Mouse (Mus musculus): ENCODE results near the gene Cacna2d2. TPM values are rescaled to one million over a fixed set of nuclear protein-coding genes. Genes with fewer than 3 reads are reported as not detected.

Cacna2d2 gene
- 0.16 and 0.81 TPM in 2 replicates for polyA plus RNA-seq (2012; rRNA removed; ENCODE audit: low replicate concordance)

DNA sequence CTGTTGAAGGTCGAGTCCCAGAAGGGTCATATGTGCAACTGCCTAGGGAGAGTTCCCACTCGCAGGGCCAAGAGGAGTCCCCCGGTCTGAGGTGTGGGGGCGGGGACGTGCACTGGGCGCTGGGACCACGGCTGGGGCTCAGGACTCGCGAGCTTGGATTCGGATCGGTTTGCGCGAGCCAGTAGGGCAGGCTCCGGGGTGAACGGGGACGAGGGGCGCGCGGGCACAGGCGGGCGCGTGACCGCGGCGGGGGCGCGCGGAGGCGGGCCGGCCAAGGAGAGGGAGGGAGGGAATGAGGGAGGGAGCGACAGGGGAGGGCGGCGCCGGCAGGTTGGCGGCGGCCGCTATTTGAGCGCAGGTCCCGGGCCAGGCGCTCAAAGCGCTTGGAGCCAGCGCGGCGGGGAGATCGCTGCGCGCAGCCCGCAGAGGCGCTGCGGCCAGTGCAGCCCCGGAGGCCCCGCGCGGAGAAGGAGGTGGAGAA is at the start of gene Cacna2d2:
Cacna2d2 (plus strand) TSS at position 122 of the 481 bp plus-strand sequence.

DNA sequence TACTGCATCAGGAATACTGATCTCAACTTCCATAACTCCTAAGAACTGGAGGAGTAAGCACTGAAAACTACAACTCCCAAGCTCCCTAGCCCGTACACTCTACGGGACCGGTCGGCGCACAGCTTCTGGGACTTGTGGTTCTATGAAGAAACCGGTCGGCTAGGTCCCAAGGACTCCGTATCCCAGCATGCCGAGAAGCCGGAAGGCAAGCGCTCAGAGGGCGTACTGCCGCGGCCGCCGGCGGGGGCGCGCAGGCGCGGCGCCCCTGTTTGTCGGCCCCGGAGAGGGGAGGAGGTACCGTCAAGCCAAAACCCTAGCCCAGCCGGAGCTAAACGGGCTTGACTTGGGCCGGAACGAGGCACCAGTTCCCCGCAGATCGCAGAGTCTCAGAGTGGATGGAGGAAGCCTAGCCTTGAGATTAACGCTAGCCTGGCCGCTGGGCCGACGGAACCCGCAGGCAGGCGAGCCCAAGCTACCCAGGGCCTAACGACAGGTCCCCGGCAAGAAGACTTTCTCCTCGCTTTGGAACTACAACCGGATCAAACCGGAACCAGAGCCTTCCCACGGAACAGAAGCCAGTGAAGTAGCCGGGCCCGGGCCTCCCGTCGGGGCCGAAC is 134.5 kb downstream of the Cacna2d2 start, which contains the start of gene Tmem115:
Tmem115 (plus strand) TSS at position 155 of the 617 bp plus-strand sequence.

GRCm38 (mm10) chr9:107541474-107542351 is 142.3 kb downstream of the Cacna2d2 start, which contains the start of the genes Cyb561d2 and Nprl2:
Gene Cyb561d2 (minus strand): TSS chr9:107542193.
Gene Nprl2 (plus strand): TSS chr9:107542226.

DNA sequence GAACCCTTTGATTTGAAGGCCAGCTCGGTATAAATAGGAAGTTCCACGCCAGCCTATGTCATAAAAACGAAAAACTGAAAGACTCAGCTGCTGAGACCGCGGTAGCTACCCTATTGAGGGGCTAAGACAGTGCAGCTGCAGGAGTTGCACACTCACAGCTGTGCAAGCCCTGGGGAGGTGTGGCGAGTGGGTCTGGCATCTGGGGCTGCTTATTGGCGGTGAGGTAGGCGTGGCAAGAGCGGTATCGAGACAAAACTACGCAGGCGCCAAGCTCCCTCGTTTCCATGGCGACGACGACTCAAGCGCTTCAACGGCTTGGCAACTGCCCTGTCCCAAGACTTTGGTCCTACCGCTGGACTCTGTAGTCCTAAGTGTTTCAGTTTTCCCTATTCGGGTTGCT is 147.6 kb downstream of the Cacna2d2 start, which contains the start of gene Zmynd10:
Zmynd10 (plus strand) TSS at position 273 of the 400 bp plus-strand sequence.

DNA sequence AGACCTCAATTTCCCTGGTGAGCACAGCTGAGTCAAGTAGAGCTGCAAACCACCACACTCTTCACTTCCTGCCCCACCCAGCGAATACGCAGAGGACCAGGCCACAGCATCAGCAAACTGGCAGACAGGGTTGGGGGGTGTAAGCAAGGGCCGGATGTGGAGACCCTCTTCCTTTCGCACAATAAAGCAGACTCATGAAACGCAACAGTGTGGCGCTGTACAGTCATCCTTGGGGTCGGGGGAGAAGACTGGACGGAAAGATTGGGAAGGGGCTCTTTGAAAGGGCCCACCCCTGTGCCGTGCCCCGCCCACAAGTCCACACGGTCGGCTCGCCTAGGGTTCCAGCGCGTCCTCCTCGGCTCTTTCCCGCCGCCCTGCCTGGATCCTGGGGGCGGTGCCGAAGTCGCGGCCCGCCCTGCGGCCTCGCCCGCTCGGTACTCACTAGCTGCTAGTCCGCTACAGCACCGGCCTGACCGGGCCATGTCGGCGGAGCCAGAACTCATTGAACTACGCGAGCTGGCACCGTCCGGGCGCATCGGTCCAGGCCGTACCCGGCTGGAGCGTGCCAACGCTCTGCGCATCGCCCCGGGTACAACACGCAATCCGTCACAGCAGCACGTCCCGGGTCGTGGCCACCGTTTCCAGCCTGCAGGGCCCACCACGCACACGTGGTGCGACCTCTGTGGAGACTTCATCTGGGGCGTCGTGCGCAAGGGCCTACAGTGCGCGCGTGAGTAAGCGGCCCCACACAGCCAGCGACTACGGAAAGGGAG is 151.9 kb downstream of the Cacna2d2 start, which contains the start of gene Rassf1:
Rassf1 (plus strand) TSS at position 439 of the 773 bp plus-strand sequence.

GRCm38 (mm10) chr9:107563029-107563581 is 163.7 kb downstream of the Cacna2d2 start, which contains the start of gene Tusc2:
Gene Tusc2 (plus strand): TSS chr9:107563255.

GRCm38 (mm10) chr9:107567702-107568319 is 168.4 kb downstream of the Cacna2d2 start, which contains the start of gene Hyal2:
Gene Hyal2 (plus strand): TSS chr9:107567945.

GRCm38 (mm10) chr9:107576357-107577107 is 177.1 kb downstream of the Cacna2d2 start, which contains the start of gene Hyal1:
Gene Hyal1 (plus strand): TSS chr9:107576927.

DNA sequence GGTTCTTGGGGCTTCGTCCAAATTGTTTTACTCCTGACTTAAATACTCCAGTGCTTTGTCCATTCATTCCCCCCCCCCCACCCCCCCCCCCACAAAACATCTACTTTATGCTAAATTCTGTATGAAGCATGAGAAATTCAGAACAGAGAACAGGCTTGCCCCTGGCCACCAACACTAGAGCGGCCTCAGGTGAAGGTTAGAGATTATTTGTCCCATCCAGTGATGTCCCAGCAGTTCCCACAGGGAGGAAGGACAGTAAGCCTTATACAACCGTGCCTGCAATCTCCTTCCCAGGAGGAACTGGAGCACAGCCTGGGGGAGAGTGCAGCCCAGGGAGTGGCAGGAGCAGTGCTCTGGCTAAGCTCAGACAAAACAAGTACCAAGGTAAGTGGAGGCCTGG is 179.2 kb downstream of the Cacna2d2 start, which contains the start of gene Naa80:
Naa80 (plus strand) TSS at position 301 of the 400 bp plus-strand sequence.

Other genes with a start within 250 kb of the Cacna2d2 start
- 0.04 and 0.35 TPM in 2 replicates for gene Dock3, start 167.7 kb upstream of the Cacna2d2 start, polyA plus RNA-seq (2012; rRNA removed; ENCODE audit: low replicate concordance)
- 24.9 and 43.9 TPM in 2 replicates for gene Mapkapk3, start 109.7 kb upstream of the Cacna2d2 start, polyA plus RNA-seq (2012; rRNA removed; ENCODE audit: low replicate concordance)
- gene Cish, start 103.6 kb upstream of the Cacna2d2 start, polyA plus RNA-seq (2012; rRNA removed; ENCODE audit: low replicate concordance) = 5.9 and 33.7 TPM in 2 replicates
- gene Hemk1, start 61.3 kb upstream of the Cacna2d2 start, polyA plus RNA-seq (2012; rRNA removed; ENCODE audit: low replicate concordance) = 32.5 and 39.1 TPM in 2 replicates
- gene 6430571L13Rik, start 59.0 kb upstream of the Cacna2d2 start, polyA plus RNA-seq (2012; rRNA removed; ENCODE audit: low replicate concordance) = 0.98 and 1.7 TPM in 2 replicates
- gene Tmem115, start 134.3 kb downstream of the Cacna2d2 start, polyA plus RNA-seq (2012; rRNA removed; ENCODE audit: low replicate concordance) = 50.0 and 74.9 TPM in 2 replicates
- gene Cyb561d2, start 142.6 kb downstream of the Cacna2d2 start, polyA plus RNA-seq (2012; rRNA removed; ENCODE audit: low replicate concordance) = 46.6 and 47.9 TPM in 2 replicates
- 35.5 and 36.1 TPM in 2 replicates for gene Nprl2, start 142.6 kb downstream of the Cacna2d2 start, polyA plus RNA-seq (2012; rRNA removed; ENCODE audit: low replicate concordance)
- 0.17 and 0.44 TPM in 2 replicates for gene Zmynd10, start 147.7 kb downstream of the Cacna2d2 start, polyA plus RNA-seq (2012; rRNA removed; ENCODE audit: low replicate concordance)
- 33.6 and 43.7 TPM in 2 replicates for gene Rassf1, start 151.9 kb downstream of the Cacna2d2 start, polyA plus RNA-seq (2012; rRNA removed; ENCODE audit: low replicate concordance)
- 59.6 and 62.7 TPM in 2 replicates for gene Tusc2, start 163.6 kb downstream of the Cacna2d2 start, polyA plus RNA-seq (2012; rRNA removed; ENCODE audit: low replicate concordance)
- gene Hyal2, start 168.3 kb downstream of the Cacna2d2 start, polyA plus RNA-seq (2012; rRNA removed; ENCODE audit: low replicate concordance) = 74.8 and 90.6 TPM in 2 replicates
- 26.5 and 27.5 TPM in 2 replicates for gene Hyal1, start 177.3 kb downstream of the Cacna2d2 start, polyA plus RNA-seq (2012; rRNA removed; ENCODE audit: low replicate concordance)
- 71.0 and 72.9 TPM in 2 replicates for gene Naa80, start 179.3 kb downstream of the Cacna2d2 start, polyA plus RNA-seq (2012; rRNA removed; ENCODE audit: low replicate concordance)
- gene Hyal3, start 181.2 kb downstream of the Cacna2d2 start, polyA plus RNA-seq (2012; rRNA removed; ENCODE audit: low replicate concordance) = 1.1 and 1.7 TPM in 2 replicates
- 34.4 and 65.7 TPM in 2 replicates for gene Ifrd2, start 188.0 kb downstream of the Cacna2d2 start, polyA plus RNA-seq (2012; rRNA removed; ENCODE audit: low replicate concordance)
- gene Sema3b, start 209.6 kb downstream of the Cacna2d2 start, polyA plus RNA-seq (2012; rRNA removed; ENCODE audit: low replicate concordance) = 17.4 and 34.5 TPM in 2 replicates
- gene Gnai2, start 235.8 kb downstream of the Cacna2d2 start, polyA plus RNA-seq (2012; rRNA removed; ENCODE audit: low replicate concordance) = 793 and 941 TPM in 2 replicates